Mouse (Mus musculus) heart, postnatal 0 days (tissue): ENCODE data around the gene Dusp16. TPM values are rescaled to one million over a fixed set of nuclear protein-coding genes. Genes with fewer than 3 reads are reported as not detected.

Experiments
- ATAC-seq: fragments of 200-750 bp; cut with Nextera tagmentation; 2 replicates; pipeline ENCODE4 v1.8.0; 2017; ENCODE audit warnings: low read depth, moderate number of reproducible peaks, moderate library complexity; ENCODE audit not compliant: insufficient read depth
- DNase-seq: peaks from one replicate; pipeline ENCODE4 v3.0.0-alpha.2; 2016; ENCODE audit warnings: low spot score
- H3K27ac ChIP-seq: fragments of 300-500 bp; sonication (generic); 2 replicates; pipeline ENCODE4 v1.5.1; 2014; ENCODE audit warnings: low read depth, mild to moderate bottlenecking
- H3K27me3 ChIP-seq: fragments of 300-500 bp; sonication (generic); 2 replicates; pipeline ENCODE4 v1.6.1; 2014; ENCODE audit warnings: low read length, mixed read lengths; ENCODE audit not compliant: control insufficient read depth, insufficient read depth
- H3K36me3 ChIP-seq: fragments of 300-500 bp; sonication (generic); replicated peaks from 2 replicates; pipeline ENCODE4 v1.6.1; 2014; ENCODE audit warnings: low read length, mixed read lengths; ENCODE audit not compliant: control insufficient read depth, insufficient read depth
- H3K4me1 ChIP-seq: fragments of 300-500 bp; sonication (generic); 2 replicates; pipeline ENCODE4 v1.6.1; 2014; ENCODE audit warnings: antibody characterized with exemption; ENCODE audit not compliant: control insufficient read depth, insufficient read depth
- H3K4me2 ChIP-seq: fragments of 300-500 bp; sonication (generic); 2 replicates; pipeline ENCODE4 v1.6.1; 2014; ENCODE audit warnings: low read depth, mild to moderate bottlenecking, low read length, moderate library complexity
- H3K4me3 ChIP-seq: fragments of 300-500 bp; sonication (generic); 2 replicates; pipeline ENCODE4 v1.5.1; 2014; ENCODE audit warnings: low read depth, low read length
- H3K9ac ChIP-seq: fragments of 300-500 bp; sonication (generic); replicated peaks from 2 replicates; pipeline ENCODE4 v1.6.1; 2014; ENCODE audit warnings: low read depth, low read length, mixed read lengths
- H3K9me3 ChIP-seq: fragments of 300-500 bp; sonication (generic); replicated peaks from 2 replicates; pipeline ENCODE4 v1.6.1; 2016; ENCODE audit warnings: low read length; ENCODE audit not compliant: control insufficient read depth
- CTCF ChIP-seq: IDR thresholded peaks from 2 replicates; pipeline ENCODE4 v1.5.1; 2016; ENCODE audit warnings: antibody characterized with exemption, control low read depth, low read depth
- EP300 ChIP-seq: IDR thresholded peaks from 2 replicates; pipeline ENCODE4 v1.6.1; 2016; ENCODE audit warnings: antibody characterized with exemption, low read depth
- WGBS: fragments of 180-500 bp; shearing (Covaris S2); extraction: QIAGEN DNeasy Blood & Tissue Kit; methylation state at CpG from one replicate; pipeline ENCODE4 v1.1.7; 2014; 5-methylcytosine and 5-hydroxymethylcytosine counted together
- polyA plus RNA-seq: library from polyadenylated mRNA; unstranded; fragments of >200 nt; fragmentation: Nextera tagmentation; extraction: Ambion mirVana; gene quantifications from 2 replicates; pipeline ENCODE4 v1.2.1, GENCODE M21; 2015
- total RNA-seq: library from RNA; depleted of rRNA; stranded (reverse); fragments of >200 nt; gene quantifications from 2 replicates; pipeline ENCODE4 v1.2.3, GENCODE M21; 2014; ENCODE audit warnings: low replicate concordance; rRNA removed

Dusp16 gene
- total RNA-seq, result 19.9 and 29.2 TPM in 2 replicates
- polyA plus RNA-seq, result 8.1 and 9.6 TPM in 2 replicates

DNA sequence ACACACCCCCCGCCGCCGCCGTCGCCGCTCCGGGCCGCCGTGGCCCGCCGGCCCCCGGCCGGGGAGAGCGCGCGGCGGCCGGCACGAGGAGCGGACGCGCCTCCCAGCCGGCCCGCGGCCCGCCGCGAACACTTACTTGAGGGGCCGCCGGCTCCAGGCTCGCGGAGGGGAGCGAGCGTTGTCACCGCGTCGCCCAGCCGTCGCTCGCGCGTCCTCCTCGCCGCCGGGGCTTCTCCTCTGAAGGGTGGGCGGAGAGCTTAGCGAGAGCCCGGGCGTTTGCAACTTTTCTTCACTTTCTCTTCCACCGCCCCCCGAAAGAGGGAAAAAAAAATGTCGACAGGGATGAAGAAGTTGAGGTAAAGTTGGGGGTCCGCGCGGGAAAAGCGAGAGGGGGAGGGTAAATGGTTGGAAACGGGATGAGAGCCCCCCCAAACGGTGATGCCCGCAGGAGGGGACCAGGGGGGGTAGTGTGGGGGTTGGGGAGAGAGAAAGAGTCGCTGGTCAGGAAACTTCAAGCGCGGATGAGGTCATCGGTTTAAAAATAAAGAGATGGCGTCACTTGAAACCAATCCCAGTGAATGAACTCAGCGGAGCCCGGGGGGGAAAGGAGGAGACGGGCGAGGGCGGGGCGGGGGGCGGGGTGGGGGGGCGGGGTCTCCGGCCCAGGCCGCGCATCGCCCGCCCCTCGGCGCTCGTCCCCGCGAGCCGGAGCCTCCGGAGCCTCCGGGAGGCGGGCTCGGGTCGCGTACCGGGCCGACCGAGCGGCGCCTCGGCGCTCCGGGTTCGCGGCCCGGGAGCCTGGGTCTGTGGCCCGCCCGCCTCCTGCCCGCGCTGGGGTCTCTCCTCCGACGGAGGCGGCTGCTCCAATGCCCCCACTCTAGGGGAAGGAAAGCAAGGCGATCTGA, at the start of gene Dusp16:
Dusp16 (minus strand) TSS at position 485 of the 905 bp plus-strand sequence.
- Histone ChIP-seq H3K27me3 (no peaks in the 10 kb centered on the region), H3K4me3 (peak within 1 kb of the TSS; percentile 70), H3K4me2 (peak within 1 kb of the TSS; percentile 83), H3K9ac (peak within 1 kb of the TSS; percentile 99), H3K4me1 (peaks cover 11% of the 10 kb centered on the region), H3K9me3 (no peaks in the 10 kb centered on the region), H3K27ac (peak within 1 kb of the TSS; percentile 99), H3K36me3 (no peaks in the 10 kb centered on the region)
- DNase-seq (peak; percentile 97), ATAC-seq (peak; percentile 90)
- TF ChIP-seq EP300 (peak; percentile 43; the same call in 1 of the 2 replicates), CTCF (no peak)
- under 1% methylated on average over 81 of the region's 108 CpGs for WGBS

GRCm38 (mm10) chr6:134840346-134840745, 47.9 kb upstream of the Dusp16 start:
- Histone ChIP-seq H3K27ac (no peak overlapping the region), H3K27me3 (no peaks in the 10 kb centered on the region), H3K36me3 (no peaks in the 10 kb centered on the region), H3K9ac (no peak overlapping the region), H3K9me3 (no peaks in the 10 kb centered on the region), H3K4me1 (no peaks in the 10 kb centered on the region), H3K4me2 (no peak overlapping the region), H3K4me3 (no peak overlapping the region)
- no peak for DNase-seq
- ATAC-seq, result no peak
- TF ChIP-seq EP300 (no peak), CTCF (no peak)
- WGBS, result 69% methylated on average over 2 of the region's 2 CpGs

DNA sequence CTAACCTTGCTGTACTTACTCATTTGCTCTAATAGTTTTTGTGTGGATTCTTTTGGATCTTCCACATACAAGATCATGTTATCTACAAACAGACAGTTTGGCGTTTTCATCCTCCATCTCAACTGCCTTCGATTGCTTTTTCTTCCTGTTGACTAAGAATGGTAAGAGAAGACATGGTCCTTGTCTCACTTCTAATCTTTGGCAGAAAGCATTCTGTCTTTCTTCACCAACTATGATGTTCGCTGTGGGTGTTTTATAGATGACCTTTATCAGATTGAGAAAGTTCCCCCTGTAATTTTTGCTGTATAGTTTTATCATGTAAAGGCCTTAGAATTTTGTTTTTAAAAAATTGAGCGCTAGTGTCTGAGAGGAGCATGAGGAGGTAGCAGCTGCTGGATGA, 45.7 kb upstream of the Dusp16 start:
- Histone ChIP-seq H3K9ac (no peak overlapping the region), H3K27me3 (no peaks in the 10 kb centered on the region), H3K36me3 (no peaks in the 10 kb centered on the region), H3K27ac (no peak overlapping the region), H3K4me3 (no peak overlapping the region), H3K4me2 (no peak overlapping the region), H3K4me1 (no peaks in the 10 kb centered on the region), H3K9me3 (no peaks in the 10 kb centered on the region)
- no peak for ATAC-seq
- TF ChIP-seq EP300, result no peak
- TF ChIP-seq CTCF, result no peak
- 81% methylated on average over 4 of the region's 4 CpGs for WGBS
- no peak for DNase-seq

- no peak for DNase-seq
- H3K9ac ChIP-seq, result no peak overlapping the region
- no peak for ATAC-seq
- H3K9me3 ChIP-seq, result no peaks in the 10 kb centered on the region
- H3K27me3 ChIP-seq, result no peaks in the 10 kb centered on the region
- no peaks in the 10 kb centered on the region for H3K36me3 ChIP-seq
- H3K4me1 ChIP-seq, result no peaks in the 10 kb centered on the region
- 72% methylated on average over 9 of the region's 9 CpGs for WGBS
- H3K4me2 ChIP-seq, result no peak overlapping the region
- no peak for TF ChIP-seq CTCF
- TF ChIP-seq EP300, result no peak
- no peak overlapping the region for H3K4me3 ChIP-seq
- no peak overlapping the region for H3K27ac ChIP-seq
These were observed 42.3 kb upstream of the Dusp16 start for GRCm38 (mm10) chr6:134834585-134835251.

- no peaks in the 10 kb centered on the region for H3K36me3 ChIP-seq
- peak overlapping the region; percentile 68 for H3K4me3 ChIP-seq
- H3K9me3 ChIP-seq, result no peaks in the 10 kb centered on the region
- TF ChIP-seq EP300 (no peak), CTCF (no peak)
- peak overlapping the region; percentile 96 for H3K27ac ChIP-seq
- H3K27me3 ChIP-seq, result no peaks in the 10 kb centered on the region
- ATAC-seq (no peak), DNase-seq (no peak)
- WGBS, result 2% methylated on average over 10 of the region's 10 CpGs
- H3K4me2 ChIP-seq, result peak overlapping the region; percentile 73
- peak overlapping the region; percentile 73 for H3K9ac ChIP-seq
- H3K4me1 ChIP-seq, result no peaks in the 10 kb centered on the region
These were observed 38.4 kb upstream of the Dusp16 start for GRCm38 (mm10) chr6:134830776-134831175.
